Mouse (Mus musculus): Measurements from ENCODE around the gene Defb36.

DNA sequence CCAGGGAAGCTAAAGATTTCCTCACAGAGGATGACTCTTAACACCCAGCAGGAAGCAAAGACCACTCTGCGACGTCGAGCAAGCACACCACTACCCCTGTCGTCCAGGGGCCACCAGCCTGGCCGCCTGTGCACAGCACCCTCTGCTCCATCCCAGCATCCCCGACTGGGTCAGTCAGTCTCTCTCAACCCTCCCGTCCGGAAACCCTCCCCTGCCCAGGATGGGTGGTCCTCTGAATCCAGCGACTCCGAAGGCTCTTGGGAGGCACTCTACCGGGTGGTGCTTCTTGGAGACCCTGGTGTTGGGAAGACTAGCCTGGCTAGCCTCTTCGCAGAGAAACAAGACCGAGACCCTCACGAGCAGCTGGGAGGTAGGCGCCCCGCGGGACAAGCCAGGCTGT is 23.9 kb downstream of the Defb36 start:
- TF ChIP-seq CTCF (IDR thresholded peaks at IDR 0.05; ENCODE audit: low read depth, low read length) (no peak), POLR2AphosphoS5 (IDR thresholded peaks at IDR 0.05; ENCODE audit: insufficient replicate concordance, low read depth, low read length) (no peak), TAL1 (conservative IDR thresholded peaks at IDR 0.05; ENCODE audit: low read depth, low read length) (no peak), GATA1 (IDR thresholded peaks at IDR 0.05; ENCODE audit: borderline replicate concordance, low read length) (no peak), GATA2 (IDR thresholded peaks at IDR 0.05; ENCODE audit: borderline replicate concordance, low read depth, low read length) (no peak)

Data from G1E (cell line).